Mouse (Mus musculus): ENCODE results near the gene Stam2.
A peak's percentile ranks its signal among the peaks of the same experiment; 100 is the strongest.

The Stam2 gene

GRCm38 (mm10) chr2:52742256-52743158 lies at the start of gene Stam2:
Gene Stam2, minus strand, starts transcription at chr2:52742281.
- DNase-seq (ENCODE audit: low spot score), result peak; percentile 87

DNA sequence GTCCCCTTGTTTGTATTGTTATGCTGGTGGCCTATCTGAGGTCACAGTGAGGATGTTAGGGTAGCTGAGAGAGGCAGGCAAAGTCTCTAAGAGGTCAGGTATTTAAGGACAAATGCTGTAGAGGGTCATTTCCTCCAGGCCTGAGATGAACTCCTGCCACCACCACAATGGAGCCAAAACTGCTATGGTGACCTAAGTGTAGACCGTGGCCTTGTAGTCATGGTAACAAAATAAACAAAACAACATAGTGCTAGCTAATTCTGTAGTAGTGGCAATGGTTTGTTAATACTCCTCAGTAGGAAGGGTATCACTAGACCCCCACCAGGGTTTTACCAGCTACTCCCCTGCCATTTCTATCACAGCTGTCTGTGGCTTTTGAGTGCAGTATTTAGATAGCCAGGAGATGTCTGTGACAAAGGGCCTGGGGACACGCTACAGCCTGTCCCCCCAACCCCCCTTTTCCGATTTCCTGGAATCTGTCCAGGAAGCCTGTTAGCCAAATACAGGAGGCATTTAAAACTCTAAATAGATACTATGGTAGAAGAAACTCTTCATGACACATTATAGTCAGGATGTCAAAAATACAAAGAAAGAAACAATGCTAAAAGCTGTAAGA lies 43.1 kb upstream of the Stam2 start:
- no peak for DNase-seq (ENCODE audit: low spot score)

DNA sequence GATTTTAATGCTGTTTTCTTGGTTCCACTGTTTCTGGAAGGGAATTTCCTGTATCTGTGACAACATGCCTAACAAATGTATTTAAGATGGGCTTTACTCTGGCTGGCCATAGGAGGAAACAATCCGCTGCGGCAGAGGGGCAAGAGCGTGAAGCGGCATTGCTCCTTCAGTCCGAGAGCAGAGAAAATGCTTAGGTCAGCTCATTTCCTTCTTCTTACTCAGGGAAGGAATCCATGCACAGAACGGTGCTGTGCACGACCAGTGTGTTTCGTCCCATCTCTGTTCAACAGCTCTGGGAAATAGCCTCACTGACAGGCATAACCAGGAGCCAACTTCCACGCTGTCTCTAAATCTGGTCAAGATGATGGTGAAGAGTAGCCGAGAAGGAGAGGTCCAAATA lies 37.9 kb upstream of the Stam2 start:
- no peak for DNase-seq (ENCODE audit: low spot score)

- DNase-seq (ENCODE audit: low spot score), result no peak
Measured at GRCm38 (mm10) chr2:52779381-52779780, 37.3 kb upstream of the Stam2 start.

- no peak for DNase-seq (ENCODE audit: low spot score)
Measured at GRCm38 (mm10) chr2:52777839-52778238, 35.8 kb upstream of the Stam2 start.

GRCm38 (mm10) chr2:52774373-52774772 lies 32.3 kb upstream of the Stam2 start:
- DNase-seq (ENCODE audit: low spot score), result no peak

DNA sequence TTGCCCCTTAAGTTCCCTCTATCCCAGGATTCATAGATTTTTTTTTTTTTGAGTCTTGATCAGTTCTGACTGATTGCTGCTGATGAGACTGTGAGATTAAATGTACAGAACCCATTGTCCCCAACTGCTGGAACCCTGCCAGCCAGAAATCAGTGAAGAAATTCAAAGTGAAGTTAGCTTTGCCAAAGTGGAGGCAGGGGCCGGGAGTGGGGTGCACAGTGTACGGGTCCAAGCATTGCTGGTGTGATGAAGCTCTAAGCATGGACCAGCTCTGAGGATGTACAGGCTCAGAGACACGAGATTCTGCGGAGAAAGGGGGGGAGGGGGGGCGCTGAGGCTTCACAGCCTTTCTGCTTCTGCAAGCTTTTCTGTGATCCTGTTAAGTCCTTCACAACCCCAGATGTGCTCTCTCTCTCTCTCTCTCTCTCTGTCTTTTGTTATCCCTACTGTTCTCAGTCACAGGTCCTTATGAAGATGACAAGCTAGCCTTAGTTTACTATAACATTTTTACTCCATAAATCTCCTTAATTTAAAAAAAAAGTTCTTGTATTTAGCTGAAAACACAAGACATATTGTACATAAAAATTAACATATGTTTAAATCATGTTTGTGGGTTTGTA lies 30.8 kb upstream of the Stam2 start:
- no peak for DNase-seq (ENCODE audit: low spot score)

- no peak for DNase-seq (ENCODE audit: low spot score)
Measured at GRCm38 (mm10) chr2:52765130-52765529, 23.0 kb upstream of the Stam2 start.

- no peak for DNase-seq (ENCODE audit: low spot score)
Measured at GRCm38 (mm10) chr2:52763891-52764290, 21.8 kb upstream of the Stam2 start.

DNA sequence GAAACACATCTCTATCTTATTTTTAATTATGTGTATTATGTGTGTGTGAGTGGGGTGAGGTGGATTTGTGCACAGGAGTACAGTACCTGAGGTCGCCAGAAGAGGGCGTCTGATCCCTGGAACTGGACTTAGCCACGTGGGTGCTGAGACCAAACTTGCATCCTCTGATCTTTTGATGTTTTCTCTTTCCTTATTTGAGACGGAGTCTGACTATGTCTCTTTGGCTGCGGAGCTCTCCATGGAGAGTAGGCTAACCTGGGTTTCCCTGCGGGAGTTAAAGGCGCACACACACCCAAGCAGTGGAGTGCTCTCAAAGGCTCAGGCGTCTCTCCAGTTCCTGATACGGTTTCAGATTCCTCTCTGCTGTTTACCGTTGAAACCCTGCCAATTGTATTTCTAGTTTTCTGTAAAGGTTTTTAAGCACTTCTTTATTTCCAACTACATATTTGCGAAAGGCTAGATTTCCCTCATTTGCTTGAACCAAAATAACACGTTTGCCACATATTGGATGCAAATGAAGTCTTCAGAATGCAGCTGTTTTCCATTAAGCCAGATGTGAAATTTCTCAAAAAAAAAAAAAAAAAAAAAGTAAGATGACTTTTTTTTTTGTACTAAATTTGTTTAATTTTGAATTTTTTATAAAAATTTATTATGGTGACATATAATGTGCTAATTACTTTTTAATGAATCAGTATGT lies 21.1 kb upstream of the Stam2 start:
- peak; percentile 53 for DNase-seq (ENCODE audit: low spot score)

- no peak for DNase-seq (ENCODE audit: low spot score)
Measured at GRCm38 (mm10) chr2:52762529-52762928, 20.4 kb upstream of the Stam2 start.

DNA sequence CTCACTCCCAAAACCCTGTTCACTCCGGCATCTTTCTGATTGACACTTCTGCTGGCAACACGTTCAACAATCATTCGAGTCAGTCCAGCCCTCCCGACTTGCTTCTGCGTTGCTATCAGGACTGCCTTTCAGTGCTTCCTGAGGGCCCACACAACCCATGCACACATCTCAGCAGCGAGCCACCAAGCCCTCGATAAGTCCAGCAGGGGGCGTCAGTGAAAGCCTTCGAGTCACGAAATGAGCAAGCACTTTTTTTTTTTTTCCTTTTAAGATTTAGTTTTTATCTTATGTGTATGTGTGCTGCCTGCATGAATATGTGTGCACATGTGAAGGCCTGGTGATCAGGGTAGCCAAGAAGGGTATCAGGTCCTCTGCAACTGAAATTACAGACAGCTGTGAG lies 16.5 kb upstream of the Stam2 start:
- no peak for DNase-seq (ENCODE audit: low spot score)

DNA sequence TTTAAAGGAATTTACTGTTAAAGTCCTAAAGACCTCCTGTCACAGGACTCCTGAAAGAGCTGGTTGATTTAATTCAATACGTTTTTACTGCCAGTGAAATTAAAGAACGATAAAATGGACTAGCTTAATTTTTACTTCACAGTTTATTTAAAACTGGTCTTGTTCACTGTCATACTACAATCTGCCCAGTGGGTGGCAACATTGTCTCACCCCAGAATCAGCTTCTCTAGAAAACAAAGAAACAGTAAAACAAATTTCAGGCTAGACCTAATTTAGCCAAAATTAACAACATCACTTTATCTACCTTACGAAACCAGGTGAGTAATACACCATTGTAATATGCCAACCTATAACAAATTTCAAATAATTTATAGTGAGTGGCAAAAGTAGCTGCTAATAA lies 14.6 kb upstream of the Stam2 start:
- DNase-seq (ENCODE audit: low spot score), result no peak

DNA sequence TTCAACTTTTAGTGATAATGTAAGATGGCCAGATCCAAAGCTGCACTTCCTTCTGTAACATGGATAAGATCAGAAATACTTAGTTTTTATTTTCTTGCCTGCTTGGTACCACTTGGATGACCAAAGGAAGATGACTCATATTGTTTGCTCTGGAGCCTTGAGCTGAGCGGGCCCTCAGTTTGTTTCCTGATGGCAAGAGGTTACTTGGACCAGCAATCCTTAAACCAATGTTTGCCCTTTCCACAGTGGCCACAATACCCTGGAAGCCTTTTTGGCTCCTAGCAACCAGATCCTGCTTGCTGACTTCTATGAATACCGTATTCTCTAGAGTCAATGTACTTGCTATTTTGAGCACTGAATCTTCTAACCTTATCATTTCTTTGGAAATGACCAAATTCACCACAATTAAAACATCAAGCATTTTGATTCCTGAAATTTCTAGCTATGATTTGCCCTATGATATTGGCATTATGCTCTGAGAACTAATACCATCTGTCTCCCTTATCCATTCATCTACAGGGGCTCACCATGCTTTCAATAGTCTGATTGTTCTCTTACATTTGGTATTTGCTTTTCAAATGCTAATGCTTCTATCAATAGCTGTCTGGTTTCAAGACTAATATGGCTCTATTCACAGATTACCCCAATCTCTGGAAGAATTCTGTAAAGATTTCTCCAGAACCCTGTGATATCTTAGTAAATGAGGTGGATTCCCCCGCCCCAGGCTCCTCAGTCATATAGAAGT lies 11.7 kb upstream of the Stam2 start:
- no peak for DNase-seq (ENCODE audit: low spot score)

- no peak for DNase-seq (ENCODE audit: low spot score)
Measured at GRCm38 (mm10) chr2:52744099-52744498, 2.0 kb upstream of the Stam2 start.

- no peak for DNase-seq (ENCODE audit: low spot score)
Measured at GRCm38 (mm10) chr2:52741681-52742255, 313 bp downstream of the Stam2 start.

DNA sequence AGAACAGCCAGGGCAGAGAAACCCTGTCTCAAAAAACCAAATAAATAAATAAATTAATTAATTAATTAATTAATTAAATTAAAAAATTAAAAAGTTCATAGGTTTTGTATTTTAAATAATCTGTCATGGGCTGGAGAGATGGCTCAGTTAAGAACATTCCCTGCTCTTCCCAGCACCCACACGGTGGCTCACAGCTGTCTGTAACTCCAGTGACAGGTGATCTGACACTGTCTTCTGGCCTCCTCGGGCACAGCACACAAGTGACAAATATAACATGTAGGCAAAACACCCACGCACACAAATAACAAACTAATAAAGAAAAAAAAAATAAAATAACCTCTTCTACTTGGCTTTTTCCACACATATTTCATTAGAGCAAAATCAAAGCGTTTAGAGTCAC lies 1.5 kb downstream of the Stam2 start:
- DNase-seq (ENCODE audit: low spot score), result no peak

- DNase-seq (ENCODE audit: low spot score), result no peak
Measured at GRCm38 (mm10) chr2:52734504-52734903, 7.6 kb downstream of the Stam2 start.

DNA sequence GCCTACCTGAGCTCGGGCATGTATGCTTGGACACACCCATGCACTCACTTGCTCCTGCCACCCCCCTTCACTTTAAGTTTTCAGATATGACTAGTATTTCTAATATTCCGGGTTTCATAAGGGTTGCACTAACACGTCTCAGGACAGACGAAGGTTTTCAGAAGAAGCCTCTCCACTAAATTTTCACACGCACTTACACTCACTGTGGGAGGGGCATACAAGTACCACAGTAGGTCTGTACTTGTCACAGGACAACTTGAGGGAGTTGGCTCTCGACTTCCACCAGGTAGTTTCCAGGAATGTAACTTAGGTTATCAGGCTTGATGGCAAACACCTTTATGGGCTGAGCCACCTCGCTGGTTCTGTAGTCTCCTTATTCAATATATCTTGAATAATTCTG lies 8.4 kb downstream of the Stam2 start:
- DNase-seq (ENCODE audit: low spot score), result no peak

DNA sequence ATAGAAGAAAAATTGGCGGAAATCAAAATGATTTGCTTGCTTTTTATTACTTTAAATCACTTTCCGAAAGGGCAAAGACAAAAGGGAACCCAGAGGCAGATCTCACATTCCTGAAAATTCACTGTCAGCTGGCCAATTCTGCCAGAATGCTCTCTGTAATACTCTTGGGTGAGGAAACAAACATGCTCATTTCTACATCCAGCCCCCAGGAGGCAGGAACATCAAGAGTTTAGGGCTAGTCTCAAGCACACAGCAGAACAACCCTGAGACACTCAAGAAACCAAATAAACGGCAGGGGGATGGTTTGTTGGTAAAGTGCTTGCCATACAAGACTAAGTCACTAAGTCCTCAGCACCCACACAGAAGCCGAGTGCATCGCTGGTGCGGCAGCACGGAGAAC lies 9.5 kb downstream of the Stam2 start:
- DNase-seq (ENCODE audit: low spot score), result no peak

GRCm38 (mm10) chr2:52732001-52732400 lies 10.1 kb downstream of the Stam2 start:
- no peak for DNase-seq (ENCODE audit: low spot score)
